Mouse (Mus musculus): ENCODE measurements at regions not wholly inside any gene's neighbourhood (a gene's known extent, or its start where the extent isn't known, plus 50 kb on each side); places are given as distances from the start of the nearest gene placed in this dataset.
A peak's percentile ranks its signal among the peaks of the same experiment; 100 is the strongest.

GRCm38 (mm10) chr13:39523856-39524301 is 563.2 kb upstream of the Slc35b3 start:
- TF ChIP-seq POU5F1 (IDR thresholded peaks at IDR 0.05; ENCODE audit: borderline replicate concordance, low read length) (no peak), CTCF (conservative IDR thresholded peaks at IDR 0.05; ENCODE audit: low read length) (no peak), NANOG (IDR thresholded peaks at IDR 0.05; ENCODE audit: borderline replicate concordance, low read length) (peak; percentile 92)

Data from E14TG2a.4 (cell line).